Mouse (Mus musculus) cortical plate, adult 2 months (tissue): ENCODE data around the gene Hoxd11.

Source experiments
- CTCF ChIP-seq: fragments of 200-500 bp; IDR thresholded peaks from 2 replicates; pipeline ENCODE4 v1.5.1; 2011; ENCODE audit warnings: mild to moderate bottlenecking, control low read depth, low read length; ENCODE audit not compliant: insufficient read depth; ENCODE audit errors: extremely low read depth
- POLR2A ChIP-seq: fragments of 200-500 bp; IDR thresholded peaks from 2 replicates; pipeline ENCODE4 v1.6.1; 2011; ENCODE audit warnings: mild to moderate bottlenecking, low read length, control low read depth; ENCODE audit not compliant: insufficient read depth; ENCODE audit errors: extremely low read depth

DNA sequence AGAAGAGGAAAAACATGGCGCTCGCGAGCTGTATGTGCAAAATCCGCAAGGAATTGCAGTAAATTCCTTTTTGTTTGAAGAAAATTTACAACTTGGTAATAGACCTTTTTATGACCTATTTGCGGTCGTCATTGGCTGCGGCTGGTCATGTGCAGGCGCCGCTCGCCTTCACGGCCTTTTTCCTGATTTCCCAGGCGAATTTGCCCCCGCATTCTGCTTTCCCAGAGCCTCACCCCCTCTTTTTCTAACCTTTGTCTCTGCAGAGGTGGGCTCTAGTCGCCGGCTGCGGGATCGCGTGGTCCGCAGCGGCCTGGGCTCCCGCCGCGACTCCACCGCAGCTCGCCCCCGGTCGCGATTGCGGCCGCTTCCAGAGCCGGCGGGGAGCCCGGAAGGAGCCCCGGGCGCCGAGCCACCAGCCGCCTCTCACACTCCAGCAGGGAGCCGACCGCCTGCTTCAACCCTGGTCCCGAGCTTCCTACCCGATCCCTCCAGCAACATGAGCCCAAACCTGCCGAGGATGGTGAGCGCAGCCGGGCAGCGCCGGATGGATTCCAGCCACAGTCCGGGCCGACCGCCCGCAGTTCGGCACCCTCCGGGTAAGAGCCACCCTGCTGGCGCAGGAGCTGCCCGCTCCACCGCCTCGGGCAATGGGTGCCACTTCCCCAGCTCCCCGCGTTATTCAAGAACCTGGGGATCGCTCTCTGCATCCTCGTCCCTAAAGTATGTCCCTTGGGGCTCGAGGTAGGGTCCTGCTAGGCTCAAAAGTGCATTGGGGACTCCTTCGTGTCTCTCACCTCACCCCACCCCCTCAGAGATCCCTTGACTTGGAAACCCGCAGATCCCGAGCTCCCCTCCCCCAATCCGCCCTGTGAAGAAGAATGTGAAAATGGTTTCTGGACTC lies 32.6 kb downstream of the Hoxd11 start, which contains the start of the genes Hoxd3 and Hoxd4:
- no peak for TF ChIP-seq POLR2A
- no peak for TF ChIP-seq CTCF
